Mouse (Mus musculus) stomach, postnatal 0 days (tissue): ENCODE data around the gene Aco2.

Source experiments
- CTCF ChIP-seq: IDR thresholded peaks from 2 replicates; pipeline ENCODE4 v1.5.1; 2016; ENCODE audit warnings: antibody characterized with exemption, low read depth, mild to moderate bottlenecking, moderate library complexity
- EP300 ChIP-seq: optimal IDR thresholded peaks from 2 replicates; pipeline ENCODE3; 2016; ENCODE audit warnings: antibody characterized with exemption

- TF ChIP-seq CTCF (no peak), EP300 (no peak)
These were observed 67.1 kb downstream of the Aco2 start for GRCm38 (mm10) chr15:81939157-81939715.
